Mouse (Mus musculus) ES-CJ7 (cell line): Measurements from ENCODE around the gene Rtbdn.
A peak's percentile ranks its signal among the peaks of the same experiment; 100 is the strongest.
"Not testable (repeated sequence)": the region's sequence is repeated elsewhere in the genome, so short reads cannot be mapped to it uniquely, and the experiment has no call there.

Experiments
- DNase-seq: peaks from one replicate; pipeline ENCODE4 v3.0.0; 2011; ENCODE audit warnings: low read depth, low spot score

Gene Rtbdn

GRCm38 (mm10) chr8:84946528-84947240 lies at the start of gene Rtbdn:
Rtbdn (plus strand) TSS chr8:84946991.
- no peak for DNase-seq

DNA sequence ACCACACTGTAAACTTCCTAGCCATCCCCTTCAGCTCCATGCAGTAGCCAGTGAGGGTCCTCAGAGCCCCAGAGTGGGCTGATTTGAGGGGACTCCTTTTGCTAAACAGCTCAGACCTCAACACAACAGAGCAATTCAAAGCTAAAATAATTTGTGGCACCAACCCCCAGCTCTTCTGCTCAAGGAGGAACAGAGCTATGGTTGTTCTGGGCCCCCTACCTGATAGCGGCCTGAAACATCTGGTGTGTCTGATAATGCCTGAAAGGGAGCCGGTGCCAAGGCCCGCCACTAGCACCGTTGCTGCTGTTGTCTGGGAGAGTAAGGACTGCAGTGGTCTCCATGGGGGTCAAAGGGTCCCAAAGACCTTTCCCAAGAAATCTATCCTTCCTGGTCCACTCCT lies 45.7 kb upstream of the Rtbdn start:
- DNase-seq, result no peak

DNA sequence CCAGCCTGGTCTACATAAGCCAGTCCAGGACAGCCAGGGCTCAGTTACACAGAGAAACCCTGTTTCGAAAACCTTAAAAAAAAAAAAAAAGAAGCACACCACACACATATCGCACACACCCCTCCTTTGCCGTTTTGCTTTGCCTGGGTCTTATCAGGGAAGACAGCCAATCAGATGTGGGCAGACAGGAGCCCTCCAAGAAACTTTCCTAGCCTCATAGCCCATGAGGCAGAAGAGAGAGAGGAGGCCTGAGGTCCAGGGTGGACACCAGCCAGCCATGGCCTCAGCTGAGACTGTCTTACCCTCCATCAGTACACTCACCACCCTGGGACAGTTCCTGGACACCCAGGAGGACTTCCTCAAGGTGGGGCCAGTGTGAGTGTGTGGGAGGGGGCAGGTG lies 45.0 kb upstream of the Rtbdn start, which contains the start of gene Klf1:
Gene Klf1, plus strand, starts transcription at position 177 of the 400 bp plus-strand sequence.
- DNase-seq, result no peak

GRCm38 (mm10) chr8:84902367-84902919 lies 44.3 kb upstream of the Rtbdn start:
- no peak for DNase-seq

- DNase-seq, result peak; percentile 96
These were observed 43.7 kb upstream of the Rtbdn start for GRCm38 (mm10) chr8:84902920-84903661.

DNA sequence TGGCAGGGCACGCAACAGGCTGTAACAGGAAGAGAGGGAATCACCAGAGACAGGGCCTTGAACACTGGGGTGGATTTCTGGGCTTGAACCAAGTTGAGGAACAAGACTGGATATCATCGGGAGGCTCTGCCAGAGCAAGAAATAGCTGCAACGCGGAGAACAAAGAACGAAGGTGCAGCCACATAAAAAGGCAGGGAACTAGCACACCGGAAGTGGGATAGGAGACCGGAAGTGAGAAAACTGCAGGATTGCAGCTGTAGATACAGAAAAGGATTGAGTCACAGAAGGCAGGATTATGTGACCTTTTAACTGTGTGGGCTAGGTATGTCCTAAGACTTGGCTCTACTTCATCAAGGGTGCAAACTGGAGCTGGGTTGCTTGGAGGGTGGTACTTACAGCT lies 42.4 kb upstream of the Rtbdn start:
- DNase-seq, result no peak

DNA sequence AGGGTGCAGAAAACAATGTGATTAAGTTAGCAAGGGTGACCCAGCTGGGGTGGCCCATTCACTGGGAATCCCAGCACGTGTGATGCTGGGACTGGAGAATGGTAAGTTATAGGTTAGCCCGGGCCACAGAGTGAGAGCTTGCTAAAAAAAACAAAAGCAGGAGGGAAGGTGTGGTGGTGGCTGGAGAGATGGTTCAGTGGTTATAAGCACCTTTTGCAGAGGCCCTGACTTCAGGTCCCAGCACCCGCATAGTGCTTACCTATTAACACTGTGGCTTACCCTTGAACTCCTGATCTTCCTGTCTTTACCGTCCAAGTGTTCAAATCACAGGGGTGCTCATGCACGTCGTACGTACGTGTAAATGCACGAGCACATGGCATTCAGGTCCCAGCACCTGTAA lies 39.8 kb upstream of the Rtbdn start:
- DNase-seq, result no peak

GRCm38 (mm10) chr8:84907493-84907892 lies 39.3 kb upstream of the Rtbdn start:
- no peak for DNase-seq

DNA sequence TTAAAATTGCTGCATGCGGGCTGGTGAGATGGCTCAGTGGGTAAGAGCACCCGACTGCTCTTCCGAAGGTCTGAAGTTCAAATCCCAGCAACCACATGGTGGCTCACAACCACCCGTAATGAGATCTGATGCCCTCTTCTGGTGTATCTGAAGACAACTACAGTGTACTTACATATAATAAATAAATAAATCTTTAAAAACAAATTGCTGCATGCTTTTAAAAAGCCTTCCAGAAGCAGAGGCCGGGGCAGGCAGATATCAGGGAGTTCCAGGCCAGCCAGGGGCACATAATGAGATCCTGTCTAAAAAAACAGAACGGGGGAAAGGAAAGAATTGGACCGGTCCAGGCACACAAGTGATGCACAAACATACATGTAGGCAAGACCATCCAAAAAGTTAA lies 38.8 kb upstream of the Rtbdn start:
- not testable (repeated sequence) for DNase-seq

DNA sequence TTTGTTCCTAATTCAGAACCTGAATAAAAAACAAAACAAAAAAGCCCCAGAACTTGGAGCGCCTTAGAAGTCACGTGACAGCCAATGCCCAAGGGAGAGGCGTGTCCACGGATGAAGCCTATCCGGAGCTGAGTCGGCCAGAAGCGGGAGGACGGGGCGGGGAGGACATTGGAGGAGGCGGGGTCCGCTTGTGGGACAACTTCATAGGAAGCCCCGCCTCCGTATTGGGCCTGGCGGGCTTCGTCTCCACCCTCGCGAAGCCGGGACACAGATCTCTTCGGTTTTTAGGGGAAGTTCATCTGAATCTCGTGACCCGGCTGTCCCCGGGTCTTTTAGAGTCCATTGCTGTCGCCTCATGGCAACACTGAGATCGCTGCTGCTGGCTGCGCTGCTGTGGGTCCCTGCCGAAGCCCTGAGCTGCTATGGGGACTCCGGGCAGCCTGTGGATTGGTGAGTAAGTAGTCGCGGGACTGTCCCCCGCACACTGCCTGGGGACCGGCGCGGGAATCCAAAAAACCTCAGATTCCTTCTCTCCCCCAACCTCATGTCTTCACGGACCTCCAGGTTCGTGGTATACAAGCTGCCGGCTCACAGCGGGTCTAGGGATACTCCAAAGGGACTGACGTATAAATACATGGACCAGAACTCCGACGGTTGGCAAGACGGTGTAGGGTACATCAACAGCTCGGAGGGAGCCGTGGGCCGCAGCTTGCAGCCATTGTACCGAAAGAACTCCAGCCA lies 38.2 kb upstream of the Rtbdn start, which contains the start of gene Dnase2a:
Gene Dnase2a, plus strand, starts transcription at position 140 of the 741 bp plus-strand sequence.
- peak; percentile 99 for DNase-seq

DNA sequence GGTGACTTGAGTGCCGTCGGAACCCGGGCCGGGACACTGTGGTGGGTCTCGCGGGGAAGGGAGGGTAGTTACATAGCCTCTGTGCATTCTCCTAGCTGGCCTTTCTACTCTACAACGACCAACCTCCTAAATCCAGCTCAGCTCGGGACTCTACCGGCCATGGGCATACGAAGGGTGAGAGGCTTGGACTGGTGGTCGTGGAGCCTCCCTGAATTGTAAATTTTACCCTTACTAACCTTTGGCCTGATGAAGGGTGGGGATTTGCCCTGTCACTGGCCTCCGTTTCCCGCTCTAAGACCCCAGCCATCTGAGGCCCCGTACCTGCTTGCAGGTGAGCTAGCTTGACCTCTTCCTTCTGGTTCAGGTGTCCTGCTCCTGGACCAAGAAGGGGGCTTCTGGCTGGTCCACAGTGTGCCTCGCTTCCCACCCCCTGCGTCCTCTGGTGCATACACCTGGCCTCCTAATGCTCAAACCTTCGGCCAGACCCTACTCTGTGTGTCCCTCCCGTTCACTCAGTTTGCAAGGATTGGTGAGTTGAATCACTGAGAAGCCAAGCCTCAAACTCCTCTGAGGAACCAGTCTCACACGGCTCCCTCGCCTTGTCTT lies 37.5 kb upstream of the Rtbdn start:
- DNase-seq, result no peak

GRCm38 (mm10) chr8:84909949-84910348 lies 36.8 kb upstream of the Rtbdn start:
- DNase-seq, result no peak

GRCm38 (mm10) chr8:84910551-84910950 lies 36.2 kb upstream of the Rtbdn start:
- no peak for DNase-seq

GRCm38 (mm10) chr8:84911854-84912253 lies 34.9 kb upstream of the Rtbdn start:
- no peak for DNase-seq

DNA sequence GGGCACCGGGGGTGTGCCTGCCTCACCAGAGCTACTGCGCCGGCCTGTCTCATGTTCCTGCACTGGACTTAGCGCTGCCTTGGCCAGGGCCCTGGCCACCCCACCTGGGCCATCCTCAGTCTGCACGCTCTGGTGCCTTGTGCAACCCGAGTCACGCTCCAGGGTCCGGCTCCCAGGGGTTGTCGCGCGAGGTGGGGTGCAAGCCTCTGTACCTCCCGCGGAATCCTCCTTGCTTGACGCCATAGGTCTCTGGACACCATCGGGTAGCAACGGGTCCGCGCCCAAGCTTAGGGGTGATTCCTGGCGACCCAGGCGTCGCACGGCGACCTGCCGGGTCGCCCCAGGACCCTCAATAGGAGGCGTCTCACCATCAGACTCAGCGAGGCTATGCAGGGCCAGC lies 34.4 kb upstream of the Rtbdn start:
- DNase-seq, result no peak

DNA sequence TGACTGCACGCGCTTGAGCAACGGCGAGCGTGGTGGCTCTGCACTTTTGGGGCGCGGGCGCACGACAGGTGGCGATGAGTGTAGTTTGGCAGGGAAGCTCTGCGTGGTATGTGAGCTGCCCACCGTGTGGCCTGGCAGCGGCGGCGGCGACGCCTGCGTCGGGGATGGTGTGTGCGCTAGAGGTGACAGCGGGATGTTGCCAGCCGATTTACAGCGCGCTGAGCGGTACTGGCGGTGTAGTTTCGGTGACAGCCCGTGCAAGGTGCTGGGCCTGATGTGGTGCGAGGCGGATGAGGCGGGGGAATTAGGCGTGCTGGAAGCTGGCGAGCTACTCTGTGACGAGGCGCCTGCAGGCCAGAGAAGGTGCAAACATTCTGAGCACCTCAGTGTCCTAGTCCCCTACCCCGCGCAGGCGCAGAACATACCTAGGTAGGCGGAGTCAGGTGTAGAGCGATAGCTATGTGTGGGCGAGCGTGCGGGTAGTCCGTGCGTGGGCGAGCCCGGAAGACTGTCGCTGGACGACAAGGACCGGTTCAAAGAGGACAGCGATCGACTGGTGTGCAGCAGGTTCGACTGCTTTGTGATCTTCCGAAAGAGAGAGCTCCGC lies 33.8 kb upstream of the Rtbdn start:
- DNase-seq, result peak; percentile 98

DNA sequence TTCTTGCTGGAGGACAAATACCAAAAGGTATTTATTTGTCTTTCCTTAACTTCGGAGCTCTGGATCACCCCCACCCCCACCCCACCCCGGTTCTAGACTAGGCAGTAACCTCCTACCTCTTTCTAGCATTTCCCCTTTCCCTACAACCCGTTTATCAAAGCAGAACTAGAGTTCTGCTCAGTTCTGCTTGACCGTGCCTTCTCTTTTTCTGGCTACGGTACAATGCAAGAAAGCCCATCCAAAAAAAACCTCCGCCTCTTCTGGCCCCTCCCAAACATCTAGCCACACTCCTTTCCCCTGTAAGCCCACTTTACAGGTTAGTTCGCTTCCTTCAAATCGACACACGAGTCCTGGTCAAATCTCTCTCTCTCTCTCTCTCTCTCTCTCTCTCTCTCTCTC lies 33.3 kb upstream of the Rtbdn start:
- no peak for DNase-seq

DNA sequence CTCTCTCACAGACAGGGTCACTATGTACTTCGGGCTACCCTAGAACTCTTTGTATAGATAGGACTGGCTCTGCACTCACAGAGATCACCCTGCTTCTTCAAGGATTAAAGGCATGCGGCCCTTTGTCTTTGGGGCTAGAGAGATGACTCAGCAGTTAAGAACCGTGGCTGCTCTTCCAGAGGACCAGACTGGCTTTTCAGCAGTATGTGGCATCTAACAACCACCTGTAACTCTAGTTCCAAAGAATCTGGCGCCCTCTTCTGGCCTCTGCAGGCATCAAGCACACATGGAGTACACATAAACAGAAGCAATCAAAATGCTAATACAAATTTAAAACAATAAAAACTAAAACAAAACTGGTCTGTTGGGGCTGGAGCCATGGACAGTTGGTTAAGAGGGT lies 32.8 kb upstream of the Rtbdn start:
- DNase-seq, result peak; percentile 97

DNA sequence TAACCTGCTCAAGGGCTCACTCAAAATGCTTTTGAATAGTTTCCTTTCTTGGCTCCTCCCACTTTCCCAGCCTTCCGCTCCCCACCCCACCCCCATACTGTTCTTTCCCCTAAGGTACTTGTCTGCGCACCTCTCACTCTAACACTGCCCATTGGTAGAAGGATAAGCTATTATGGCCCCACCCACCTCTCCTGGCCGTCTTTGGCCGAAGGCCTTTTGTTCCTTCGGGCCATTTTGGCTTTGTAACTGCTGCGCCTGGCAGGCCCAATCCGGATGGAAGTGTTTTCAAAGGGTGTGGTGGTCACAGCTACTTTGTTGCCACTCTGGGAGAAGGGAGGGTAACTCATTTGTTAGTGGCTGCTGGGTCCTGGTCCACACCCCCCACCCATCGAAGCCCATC lies 31.5 kb upstream of the Rtbdn start:
- DNase-seq, result peak; percentile 98

GRCm38 (mm10) chr8:84917781-84918180 lies 29.0 kb upstream of the Rtbdn start:
- peak; percentile 73 for DNase-seq

- peak; percentile 82 for DNase-seq
These were observed 28.1 kb upstream of the Rtbdn start for GRCm38 (mm10) chr8:84918646-84919045.
